Mouse (Mus musculus): ENCODE results near the gene Plin4.

GRCm38 (mm10) chr17:56111864-56112263 lies 2.3 kb upstream of the Plin4 start:
- no peak for TF ChIP-seq POLR2A (IDR thresholded peaks at IDR 0.05; ENCODE audit: low read depth, low read length)
- TF ChIP-seq CTCF (IDR thresholded peaks at IDR 0.05; ENCODE audit: extremely low read depth, insufficient read length, insufficient replicate concordance, low read depth, low read length) = peak; percentile 88

All from small intestine, adult 2 months (tissue).